Mouse (Mus musculus) liver, adult 2 months (tissue): Measurements from ENCODE around the gene Sertad1.

Source experiments
- CTCF ChIP-seq: fragments of 200-500 bp; IDR thresholded peaks from 2 replicates; pipeline ENCODE4 v1.5.1; 2011; ENCODE audit warnings: low read depth, low read length, control low read depth
- POLR2A ChIP-seq: fragments of 200-500 bp; IDR thresholded peaks from 2 replicates; pipeline ENCODE4 v1.6.1; 2011; ENCODE audit warnings: low read length, control low read depth; ENCODE audit not compliant: insufficient read depth; ENCODE audit errors: extremely low read depth

DNA sequence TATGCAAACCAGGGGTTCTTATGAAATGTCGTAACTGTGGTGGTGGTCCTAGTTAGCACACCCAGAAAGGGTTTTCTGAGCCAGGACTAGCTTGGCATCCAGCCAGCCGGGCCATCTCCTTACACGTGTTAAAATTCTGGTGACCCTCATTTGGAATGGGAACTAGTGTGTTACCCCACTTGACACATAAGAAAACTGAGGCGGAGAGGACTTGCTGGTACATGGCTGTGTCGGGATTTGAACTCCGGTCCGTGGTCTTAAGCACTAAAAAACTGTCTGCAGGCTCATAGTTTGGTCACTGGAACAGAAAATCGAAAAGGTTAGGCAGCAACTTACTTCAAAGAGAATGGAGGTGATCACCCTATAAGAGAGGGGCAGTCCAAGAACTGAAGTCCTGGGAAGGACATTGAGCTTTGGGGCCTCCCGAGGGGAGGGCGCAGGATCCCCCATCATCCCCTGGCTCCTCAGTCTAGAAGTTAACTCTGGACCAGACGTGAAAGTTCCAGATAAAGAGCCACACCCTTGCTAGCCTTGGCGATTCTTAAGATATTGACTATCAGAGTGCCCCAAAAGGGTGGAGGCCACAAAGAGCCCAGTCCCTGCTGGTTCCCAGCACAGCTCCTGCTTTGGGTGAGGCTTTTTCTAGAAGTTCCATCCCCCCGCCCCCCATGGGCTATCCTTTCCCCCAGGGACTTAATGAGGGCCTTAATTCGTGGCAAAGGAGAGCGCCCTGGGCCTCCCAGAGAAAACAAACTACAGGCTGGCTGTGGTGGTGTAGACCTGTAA, 38.1 kb upstream of the Sertad1 start:
- no peak for TF ChIP-seq CTCF
- TF ChIP-seq POLR2A = no peak
